Mouse (Mus musculus) heart, adult 8-10 months (tissue): ENCODE measurements around the gene Cryab. TPM values are rescaled to one million over a fixed set of nuclear protein-coding genes. Genes with fewer than 3 reads are reported as not detected.

Experiments
- DNase-seq: peaks from one replicate; pipeline ENCODE4 v3.0.0; 2022; ENCODE audit warnings: low spot score
- total RNA-seq, 4 experiments: library from RNA; stranded (reverse); gene quantifications; 2 replicates each; pipeline ENCODE4 v1.2.4; 2022

Cryab gene
- total RNA-seq, 4 experiments from 2014 or later = 3,411 to 4,078 (median 3,658) TPM

- no peak for DNase-seq
Observed at GRCm38 (mm10) chr9:50797641-50798040, 46.5 kb downstream of the Cryab start.

DNA sequence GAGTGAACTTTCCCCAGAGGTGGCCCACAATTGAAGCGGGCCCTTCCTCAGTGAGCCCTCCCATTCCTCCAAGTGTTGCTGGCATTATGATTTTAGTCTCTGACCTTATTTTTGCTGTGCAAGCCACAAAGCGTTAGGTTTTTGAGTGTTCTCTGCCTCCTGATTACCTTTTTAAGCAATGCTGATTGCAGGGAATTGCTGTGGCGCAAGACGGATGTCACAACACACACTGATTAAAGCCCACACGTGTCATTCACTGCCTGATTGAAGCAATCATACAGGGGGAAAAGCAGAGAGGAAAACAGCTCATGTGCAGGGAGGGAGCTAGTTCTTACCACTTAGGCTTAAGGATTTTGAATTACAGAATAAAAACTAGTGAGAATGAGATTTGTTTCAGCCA is 47.2 kb downstream of the Cryab start:
- DNase-seq = no peak

DNA sequence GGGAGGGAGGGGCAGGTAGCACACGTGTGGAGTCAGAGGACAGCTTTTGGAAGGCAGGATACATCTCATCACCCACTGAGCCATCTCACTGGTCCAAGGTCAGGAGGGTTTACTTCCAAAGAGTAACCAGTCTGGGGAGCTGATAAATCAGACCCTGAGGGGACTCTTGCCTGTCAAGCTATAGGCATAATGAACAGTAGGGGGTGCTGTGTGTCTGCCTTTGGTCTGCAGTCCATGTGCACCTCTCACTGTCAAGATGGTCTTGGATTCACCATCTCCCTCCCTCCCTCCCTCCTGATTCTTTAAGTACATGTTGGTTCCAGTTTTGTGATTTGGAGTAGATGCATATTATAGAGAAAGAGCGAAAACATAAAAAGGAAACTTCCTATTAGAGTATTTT is 49.9 kb downstream of the Cryab start:
- DNase-seq = peak; percentile 17

DNA sequence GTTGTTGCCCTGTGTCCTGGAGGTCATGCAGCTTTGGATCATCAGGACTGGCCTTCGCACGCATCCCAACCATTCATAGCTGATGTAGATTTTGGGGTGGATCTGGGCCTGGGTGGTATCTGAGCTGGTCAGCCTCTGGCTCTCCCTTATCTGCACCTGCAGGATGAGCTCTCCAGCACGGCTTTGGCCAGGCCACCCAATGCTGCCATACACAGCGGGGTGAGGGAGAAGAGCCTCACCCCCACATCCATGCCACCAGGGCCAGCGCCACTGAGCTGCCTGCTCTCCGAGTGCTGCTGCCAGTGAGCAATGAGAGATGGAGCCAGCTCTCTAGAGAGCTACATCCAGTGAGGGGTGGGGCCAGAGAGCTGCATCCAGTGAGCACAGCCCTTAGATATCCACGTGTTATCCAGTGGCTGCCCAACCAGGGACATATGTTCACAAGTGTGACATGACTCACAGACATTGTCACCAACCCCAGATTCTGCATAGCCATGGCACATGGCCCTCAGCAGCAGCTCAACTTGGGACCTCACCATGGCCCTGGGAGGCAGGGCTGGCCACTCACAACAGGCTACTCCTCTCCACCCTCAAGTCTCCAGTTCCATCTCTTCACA is 52.0 kb downstream of the Cryab start:
- DNase-seq = no peak

Other genes with a start within 250 kb of the Cryab start
- gene Pts, start 222.6 kb upstream of the Cryab start, total RNA-seq = 10 to 100 TPM; 30.9 to 41.7 (median 36.7) TPM
- gene Il18, start 196.5 kb upstream of the Cryab start, total RNA-seq = 1 to 10 TPM in 3 of 4 experiments, under 1 TPM in 1; 0.54 to 2.0 (median 1.5) TPM
- under 1 TPM; 0.24 to 0.50 (median 0.45) TPM for gene Bco2, start 196.1 kb upstream of the Cryab start, total RNA-seq
- not detected for gene Tex12, start 190.0 kb upstream of the Cryab start, total RNA-seq
- gene Sdhd, start 147.5 kb upstream of the Cryab start, total RNA-seq = 100 to 1,000 TPM; 662 to 705 (median 698) TPM
- gene Timm8b, start 147.4 kb upstream of the Cryab start, total RNA-seq = 100 to 1,000 TPM; 264 to 310 (median 279) TPM
- under 1 TPM; 0.38 to 0.63 (median 0.53) TPM for gene Pih1d2, start 134.0 kb upstream of the Cryab start, total RNA-seq
- gene Nkapd1, start 133.9 kb upstream of the Cryab start, total RNA-seq = 10 to 100 TPM; 10.7 to 13.4 (median 11.9) TPM
- gene Dlat, start 91.5 kb upstream of the Cryab start, total RNA-seq = 100 to 1,000 TPM; 333 to 412 (median 402) TPM
- gene Dixdc1, start 11.8 kb upstream of the Cryab start, total RNA-seq = 10 to 100 TPM in 1 of 4 experiments, 1 to 10 TPM in 3; 5.3 to 12.8 (median 6.1) TPM
- gene 2310030G06Rik, start 4.8 kb upstream of the Cryab start, total RNA-seq = 1 to 10 TPM; 2.8 to 6.4 (median 4.9) TPM
- gene Hspb2, start 1.0 kb downstream of the Cryab start, total RNA-seq = 100 to 1,000 TPM; 150 to 156 (median 152) TPM
- gene Fdxacb1, start 16.9 kb downstream of the Cryab start, total RNA-seq = 1 to 10 TPM; 4.9 to 6.9 (median 5.1) TPM
- 10 to 100 TPM in 3 of 4 experiments, 1 to 10 TPM in 1; 8.2 to 12.5 (median 11.4) TPM for gene Alg9, start 23.7 kb downstream of the Cryab start, total RNA-seq
- gene 1110032A03Rik, start 24.2 kb downstream of the Cryab start, total RNA-seq = 10 to 100 TPM; 12.0 to 15.6 (median 13.6) TPM
- 10 to 100 TPM in 2 of 4 experiments, 1 to 10 TPM in 2; 6.5 to 11.8 (median 9.8) TPM for gene Ppp2r1b, start 94.0 kb downstream of the Cryab start, total RNA-seq